Mouse (Mus musculus) embryo, embryonic 10.5 days (tissue): ENCODE measurements around the gene Hnf4a.
A peak's percentile ranks its signal among the peaks of the same experiment; 100 is the strongest.
"Not testable (repeated sequence)": the region's sequence is repeated elsewhere in the genome, so short reads cannot be mapped to it uniquely, and the experiment has no call there.

ENCODE experiments used
- DNase-seq: peaks from one replicate; pipeline ENCODE4 v3.0.0-alpha.2; 2015; ENCODE audit warnings: low spot score

Hnf4a gene

GRCm38 (mm10) chr2:163595119-163595518 lies 88.5 kb downstream of the Hnf4a start:
- no peak for DNase-seq

GRCm38 (mm10) chr2:163596057-163596872 lies 89.7 kb downstream of the Hnf4a start:
- no peak for DNase-seq

GRCm38 (mm10) chr2:163596873-163597155 lies 90.2 kb downstream of the Hnf4a start:
- DNase-seq = no peak

GRCm38 (mm10) chr2:163597661-163598060 lies 91.1 kb downstream of the Hnf4a start:
- peak; percentile 35 for DNase-seq

- DNase-seq = peak; percentile 81
These were observed 92.6 kb downstream of the Hnf4a start for GRCm38 (mm10) chr2:163599226-163599625.

GRCm38 (mm10) chr2:163601066-163601465 lies 94.5 kb downstream of the Hnf4a start:
- DNase-seq = no peak

- DNase-seq = no peak
These were observed 95.1 kb downstream of the Hnf4a start for GRCm38 (mm10) chr2:163601712-163602100.

- peak; percentile 92 for DNase-seq
These were observed 95.7 kb downstream of the Hnf4a start, which contains the start of gene Ttpal for GRCm38 (mm10) chr2:163602101-163602971. TSS of gene Ttpal (plus strand) at chr2:163602314.

GRCm38 (mm10) chr2:163606161-163606560 lies 99.6 kb downstream of the Hnf4a start:
- no peak for DNase-seq

GRCm38 (mm10) chr2:163608008-163608407 lies 101.4 kb downstream of the Hnf4a start:
- DNase-seq = no peak

GRCm38 (mm10) chr2:163609281-163609975 lies 102.8 kb downstream of the Hnf4a start:
- no peak for DNase-seq

GRCm38 (mm10) chr2:163611176-163611575 lies 104.6 kb downstream of the Hnf4a start:
- DNase-seq = no peak

GRCm38 (mm10) chr2:163613206-163613605 lies 106.6 kb downstream of the Hnf4a start:
- DNase-seq = no peak

- no peak for DNase-seq
These were observed 107.4 kb downstream of the Hnf4a start for GRCm38 (mm10) chr2:163613990-163614389.

- no peak for DNase-seq
These were observed 108.8 kb downstream of the Hnf4a start for GRCm38 (mm10) chr2:163615401-163615800.

GRCm38 (mm10) chr2:163615906-163616651 lies 109.5 kb downstream of the Hnf4a start:
- no peak for DNase-seq

- no peak for DNase-seq
These were observed 110.1 kb downstream of the Hnf4a start for GRCm38 (mm10) chr2:163616652-163617227.

GRCm38 (mm10) chr2:163617232-163617863 lies 110.7 kb downstream of the Hnf4a start:
- DNase-seq = no peak

GRCm38 (mm10) chr2:163617874-163618273 lies 111.3 kb downstream of the Hnf4a start:
- DNase-seq = no peak

GRCm38 (mm10) chr2:163620451-163620850 lies 113.8 kb downstream of the Hnf4a start:
- no peak for DNase-seq

GRCm38 (mm10) chr2:163621401-163621800 lies 114.8 kb downstream of the Hnf4a start:
- DNase-seq = not testable (repeated sequence)
